Mouse (Mus musculus): ENCODE measurements at regions not wholly inside any gene's neighbourhood (a gene's known extent, or its start where the extent isn't known, plus 50 kb on each side); places are given as distances from the start of the nearest gene placed in this dataset.

DNA sequence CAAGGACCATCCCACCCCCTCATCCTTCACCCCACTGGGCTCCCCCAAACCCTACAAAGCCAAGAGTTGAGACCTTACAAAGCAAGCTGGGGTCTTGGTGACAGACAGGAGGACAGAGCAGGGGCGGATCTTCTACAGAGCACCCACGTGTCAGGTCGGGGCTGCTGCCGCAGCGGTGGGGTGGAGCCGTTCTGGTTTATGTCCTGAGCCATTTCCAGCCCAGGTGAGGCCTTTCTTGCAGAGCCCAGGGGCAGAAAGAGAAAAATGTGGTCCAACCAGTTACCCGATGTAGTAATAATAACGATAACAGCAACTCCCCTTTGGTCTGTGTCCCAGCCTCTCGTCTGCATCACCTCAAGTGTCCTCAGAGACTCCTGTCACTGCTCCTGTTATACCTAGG lies 112.4 kb upstream of the Wnt4 start:
- TF ChIP-seq CTCF (IDR thresholded peaks at IDR 0.05; ENCODE audit: extremely low read depth, insufficient read depth, insufficient read length, insufficient replicate concordance) (no peak), POLR2A (IDR thresholded peaks at IDR 0.05; ENCODE audit: low read depth, low read length) (no peak)

All from spleen, adult 2 months (tissue).